Mouse (Mus musculus): ENCODE measurements around the gene F2rl2.

DNA sequence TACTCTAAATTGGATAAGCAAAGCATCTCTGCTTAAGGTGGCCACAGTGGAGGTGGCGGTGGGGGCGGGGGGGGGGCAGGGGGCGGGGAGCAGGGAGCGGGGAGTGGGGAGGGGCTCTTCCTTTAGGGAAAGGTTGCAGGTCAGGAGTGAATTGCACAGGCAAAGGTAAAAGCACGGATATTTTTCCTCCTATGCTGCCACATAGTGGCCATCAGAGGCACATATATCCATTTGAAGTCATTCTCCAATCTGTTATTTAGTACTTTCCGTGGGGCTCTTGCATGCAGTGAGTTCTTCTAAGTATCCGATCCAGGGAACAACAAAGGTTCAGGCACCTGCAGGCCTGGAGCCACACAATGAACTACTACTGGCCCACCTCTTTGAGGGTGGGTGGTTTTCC is 29.4 kb upstream of the F2rl2 start:
- TF ChIP-seq CTCF (IDR thresholded peaks at IDR 0.05; ENCODE audit: borderline replicate concordance, insufficient read depth, low read depth, low read length) (no peak; the same call in 1 of the 2 replicates), POLR2A (IDR thresholded peaks at IDR 0.05; ENCODE audit: borderline replicate concordance, insufficient read depth, low read length) (no peak)

Measured in cerebellum, adult 2 months (tissue).